Mouse (Mus musculus): ENCODE results near the gene Dhodh. TPM values are rescaled to one million over a fixed set of nuclear protein-coding genes. Genes with fewer than 3 reads are reported as not detected.

Gene Dhodh
- polyA plus RNA-seq, 1 experiment from 2014 or later = 52.8 TPM

- H3K36me3 ChIP-seq (ENCODE audit: insufficient read depth, low read length) = no peaks in the 10 kb centered on the region
- H3K4me2 ChIP-seq (replicated peaks; ENCODE audit: low read depth, low read length) = no peak overlapping the region
- ATAC-seq (ENCODE audit: low FRiP score, low TSS enrichment) = no peak
- H3K9me3 ChIP-seq (ENCODE audit: low read length) = peaks cover 6% of the 10 kb centered on the region; the same call in 1 of the 2 replicates
- no peaks in the 10 kb centered on the region for H3K4me1 ChIP-seq (ENCODE audit: insufficient read depth, low read length)
- H3K9ac ChIP-seq (replicated peaks; ENCODE audit: low read length) = no peak overlapping the region
- H3K27me3 ChIP-seq (ENCODE audit: insufficient read depth, low read length) = no peaks in the 10 kb centered on the region
- WGBS = 64% methylated on average over 6 of the region's 6 CpGs
- no peak overlapping the region for H3K27ac ChIP-seq (ENCODE audit: low read length)
- H3K4me3 ChIP-seq (ENCODE audit: low read length) = no peak overlapping the region
Measured at GRCm38 (mm10) chr8:109628638-109629037, 20.2 kb upstream of the Dhodh start.

GRCm38 (mm10) chr8:109615569-109615968, 7.1 kb upstream of the Dhodh start:
- H3K9ac ChIP-seq (replicated peaks; ENCODE audit: low read length) = no peak overlapping the region

GRCm38 (mm10) chr8:109614243-109615210, 6.1 kb upstream of the Dhodh start, which contains the start of gene Pkd1l3:
Gene Pkd1l3 (plus strand): TSS chr8:109614517.
- 64% methylated on average over 27 of the region's 27 CpGs for WGBS
- H3K9ac ChIP-seq (replicated peaks; ENCODE audit: low read length) = no peak within 1 kb of the TSS
- H3K27ac ChIP-seq (ENCODE audit: low read length) = no peak within 1 kb of the TSS
- H3K4me2 ChIP-seq (replicated peaks; ENCODE audit: low read depth, low read length) = no peak within 1 kb of the TSS
- ATAC-seq (ENCODE audit: low FRiP score, low TSS enrichment) = no peak
- no peaks in the 10 kb centered on the region for H3K9me3 ChIP-seq (ENCODE audit: low read length)
- no peaks in the 10 kb centered on the region for H3K4me1 ChIP-seq (ENCODE audit: insufficient read depth, low read length)
- H3K36me3 ChIP-seq (ENCODE audit: insufficient read depth, low read length) = no peaks in the 10 kb centered on the region
- H3K4me3 ChIP-seq (ENCODE audit: low read length) = no peak within 1 kb of the TSS
- H3K27me3 ChIP-seq (ENCODE audit: insufficient read depth, low read length) = no peaks in the 10 kb centered on the region

More at GRCm38 (mm10) chr8:109615569-109615968, 7.1 kb upstream of the Dhodh start:
- H3K4me2 ChIP-seq (replicated peaks; ENCODE audit: low read depth, low read length) = no peak overlapping the region
- H3K9me3 ChIP-seq (ENCODE audit: low read length) = no peaks in the 10 kb centered on the region
- H3K36me3 ChIP-seq (ENCODE audit: insufficient read depth, low read length) = no peaks in the 10 kb centered on the region
- 89% methylated on average over 3 of the region's 3 CpGs for WGBS
- H3K4me1 ChIP-seq (ENCODE audit: insufficient read depth, low read length) = no peaks in the 10 kb centered on the region
- no peaks in the 10 kb centered on the region for H3K27me3 ChIP-seq (ENCODE audit: insufficient read depth, low read length)
- no peak for ATAC-seq (ENCODE audit: low FRiP score, low TSS enrichment)
- H3K27ac ChIP-seq (ENCODE audit: low read length) = no peak overlapping the region
- H3K4me3 ChIP-seq (ENCODE audit: low read length) = no peak overlapping the region

- peak overlapping the region; percentile 78 for H3K4me2 ChIP-seq (replicated peaks; ENCODE audit: low read depth, low read length)
- H3K27me3 ChIP-seq (ENCODE audit: insufficient read depth, low read length) = no peaks in the 10 kb centered on the region
- WGBS = 7% methylated on average over 5 of the region's 5 CpGs
- 0 out of 2 replicates have a peak, but pooled peaks cover 2% of the 10 kb centered on the region for H3K36me3 ChIP-seq (ENCODE audit: insufficient read depth, low read length)
- H3K9me3 ChIP-seq (ENCODE audit: low read length) = no peaks in the 10 kb centered on the region
- H3K4me1 ChIP-seq (ENCODE audit: insufficient read depth, low read length) = peaks cover 12% of the 10 kb centered on the region
- H3K9ac ChIP-seq (replicated peaks; ENCODE audit: low read length) = peak overlapping the region; percentile 83
- H3K27ac ChIP-seq (ENCODE audit: low read length) = peak overlapping the region; percentile 99
- no peak for ATAC-seq (ENCODE audit: low FRiP score, low TSS enrichment)
- H3K4me3 ChIP-seq (ENCODE audit: low read length) = peak overlapping the region; percentile 73
Measured at GRCm38 (mm10) chr8:109609153-109609502, 655 bp upstream of the Dhodh start.

GRCm38 (mm10) chr8:109607650-109608049, 823 bp downstream of the Dhodh start:
- peak overlapping the region; percentile 83 for H3K9ac ChIP-seq (replicated peaks; ENCODE audit: low read length)

GRCm38 (mm10) chr8:109606725-109607124, 1.7 kb downstream of the Dhodh start:
- no peaks in the 10 kb centered on the region for H3K9me3 ChIP-seq (ENCODE audit: low read length)

More at GRCm38 (mm10) chr8:109607650-109608049, 823 bp downstream of the Dhodh start:
- H3K4me2 ChIP-seq (replicated peaks; ENCODE audit: low read depth, low read length) = peak overlapping the region; percentile 78
- H3K4me3 ChIP-seq (ENCODE audit: low read length) = peak overlapping the region; percentile 73
- no peaks in the 10 kb centered on the region for H3K9me3 ChIP-seq (ENCODE audit: low read length)
- no peak for ATAC-seq (ENCODE audit: low FRiP score, low TSS enrichment)
- peaks cover 12% of the 10 kb centered on the region for H3K4me1 ChIP-seq (ENCODE audit: insufficient read depth, low read length)
- peaks cover 14% of the 10 kb centered on the region; the same call in 1 of the 2 replicates for H3K36me3 ChIP-seq (ENCODE audit: insufficient read depth, low read length)
- 10% methylated on average over 12 of the region's 12 CpGs for WGBS
- H3K27ac ChIP-seq (ENCODE audit: low read length) = 0 out of 2 replicates have a peak overlapping the region, but pooled peaks have one; percentile 99
- H3K27me3 ChIP-seq (ENCODE audit: insufficient read depth, low read length) = no peaks in the 10 kb centered on the region

GRCm38 (mm10) chr8:109595854-109596253, 12.6 kb downstream of the Dhodh start:
- Histone ChIP-seq H3K36me3 (ENCODE audit: insufficient read depth, low read length) (peaks cover 29% of the 10 kb centered on the region), H3K27me3 (ENCODE audit: insufficient read depth, low read length) (no peaks in the 10 kb centered on the region), H3K9me3 (ENCODE audit: low read length) (no peaks in the 10 kb centered on the region), H3K4me1 (ENCODE audit: insufficient read depth, low read length) (no peaks in the 10 kb centered on the region), H3K27ac (ENCODE audit: low read length) (no peak overlapping the region), H3K4me2 (replicated peaks; ENCODE audit: low read depth, low read length) (no peak overlapping the region), H3K4me3 (ENCODE audit: low read length) (no peak overlapping the region), H3K9ac (replicated peaks; ENCODE audit: low read length) (no peak overlapping the region)
- ATAC-seq (ENCODE audit: low FRiP score, low TSS enrichment) = 0 out of 2 replicates have a peak, but pooled peaks have one; percentile 59
- 53% methylated on average over 8 of the region's 8 CpGs for WGBS

More at GRCm38 (mm10) chr8:109606725-109607124, 1.7 kb downstream of the Dhodh start:
- Histone ChIP-seq H3K4me1 (ENCODE audit: insufficient read depth, low read length) (peaks cover 12% of the 10 kb centered on the region), H3K27ac (ENCODE audit: low read length) (no peak overlapping the region), H3K4me2 (replicated peaks; ENCODE audit: low read depth, low read length) (no peak overlapping the region), H3K27me3 (ENCODE audit: insufficient read depth, low read length) (no peaks in the 10 kb centered on the region), H3K36me3 (ENCODE audit: insufficient read depth, low read length) (peaks cover 14% of the 10 kb centered on the region; the same call in 1 of the 2 replicates), H3K9ac (replicated peaks; ENCODE audit: low read length) (no peak overlapping the region), H3K4me3 (ENCODE audit: low read length) (no peak overlapping the region)
- 79% methylated on average over 2 of the region's 2 CpGs for WGBS
- ATAC-seq (ENCODE audit: low FRiP score, low TSS enrichment) = no peak

GRCm38 (mm10) chr8:109593117-109593788, 15.2 kb downstream of the Dhodh start:
- no peak overlapping the region for H3K4me3 ChIP-seq (ENCODE audit: low read length)
- no peaks in the 10 kb centered on the region for H3K27me3 ChIP-seq (ENCODE audit: insufficient read depth, low read length)
- no peak for ATAC-seq (ENCODE audit: low FRiP score, low TSS enrichment)
- no peaks in the 10 kb centered on the region for H3K4me1 ChIP-seq (ENCODE audit: insufficient read depth, low read length)
- H3K9ac ChIP-seq (replicated peaks; ENCODE audit: low read length) = no peak overlapping the region
- H3K36me3 ChIP-seq (ENCODE audit: insufficient read depth, low read length) = peaks cover 21% of the 10 kb centered on the region
- H3K9me3 ChIP-seq (ENCODE audit: low read length) = no peaks in the 10 kb centered on the region
- WGBS = 76% methylated on average over 6 of the region's 6 CpGs
- H3K27ac ChIP-seq (ENCODE audit: low read length) = no peak overlapping the region
- H3K4me2 ChIP-seq (replicated peaks; ENCODE audit: low read depth, low read length) = no peak overlapping the region

GRCm38 (mm10) chr8:109592164-109592563, 16.3 kb downstream of the Dhodh start:
- 88% methylated on average over 5 of the region's 5 CpGs for WGBS
- H3K27me3 ChIP-seq (ENCODE audit: insufficient read depth, low read length) = no peaks in the 10 kb centered on the region
- H3K27ac ChIP-seq (ENCODE audit: low read length) = no peak overlapping the region
- H3K9ac ChIP-seq (replicated peaks; ENCODE audit: low read length) = no peak overlapping the region
- H3K4me1 ChIP-seq (ENCODE audit: insufficient read depth, low read length) = no peaks in the 10 kb centered on the region
- no peaks in the 10 kb centered on the region for H3K9me3 ChIP-seq (ENCODE audit: low read length)
- H3K36me3 ChIP-seq (ENCODE audit: insufficient read depth, low read length) = peaks cover 21% of the 10 kb centered on the region
- ATAC-seq (ENCODE audit: low FRiP score, low TSS enrichment) = no peak
- H3K4me3 ChIP-seq (ENCODE audit: low read length) = no peak overlapping the region
- H3K4me2 ChIP-seq (replicated peaks; ENCODE audit: low read depth, low read length) = no peak overlapping the region
